Mouse (Mus musculus): Measurements from ENCODE around the gene Prepl. TPM values are rescaled to one million over a fixed set of nuclear protein-coding genes. Genes with fewer than 3 reads are reported as not detected.
A peak's percentile ranks its signal among the peaks of the same experiment; 100 is the strongest.

The Prepl gene
- polyA plus RNA-seq, 1 experiment from 2014 or later: 23.5 TPM

GRCm38 (mm10) chr17:85038311-85038710 is 51.7 kb downstream of the Prepl start:
- no peaks in the 10 kb centered on the region for H3K27me3 ChIP-seq
- WGBS: 78% methylated on average over 4 of the region's 4 CpGs
- no peak for ATAC-seq (replicated peaks; ENCODE audit: insufficient number of reproducible peaks, insufficient read depth, low FRiP score, low read depth)

GRCm38 (mm10) chr17:85037855-85038254 is 52.2 kb downstream of the Prepl start:
- no peak overlapping the region for H3K9ac ChIP-seq
- no peak for ATAC-seq (replicated peaks; ENCODE audit: insufficient number of reproducible peaks, insufficient read depth, low FRiP score, low read depth)
- H3K36me3 ChIP-seq: no peaks in the 10 kb centered on the region
- WGBS: 72% methylated on average over 5 of the region's 5 CpGs
- no peaks in the 10 kb centered on the region for H3K4me1 ChIP-seq (replicated peaks)
- no peak overlapping the region for H3K27ac ChIP-seq
- no peaks in the 10 kb centered on the region for H3K27me3 ChIP-seq
- no peak overlapping the region for H3K4me3 ChIP-seq
- no peaks in the 10 kb centered on the region for H3K9me3 ChIP-seq (replicated peaks)
- no peak overlapping the region for H3K4me2 ChIP-seq

More at GRCm38 (mm10) chr17:85038311-85038710, 51.7 kb downstream of the Prepl start:
- Histone ChIP-seq H3K9ac (no peak overlapping the region), H3K4me1 (replicated peaks) (no peaks in the 10 kb centered on the region), H3K4me3 (no peak overlapping the region), H3K9me3 (replicated peaks) (no peaks in the 10 kb centered on the region), H3K36me3 (no peaks in the 10 kb centered on the region), H3K4me2 (no peak overlapping the region), H3K27ac (no peak overlapping the region)

- no peak overlapping the region for H3K27ac ChIP-seq
- no peaks in the 10 kb centered on the region for H3K27me3 ChIP-seq
- H3K4me1 ChIP-seq (replicated peaks): no peaks in the 10 kb centered on the region
- peak overlapping the region; percentile 21; the same call in 1 of the 2 replicates for H3K4me2 ChIP-seq
- ATAC-seq (replicated peaks; ENCODE audit: insufficient number of reproducible peaks, insufficient read depth, low FRiP score, low read depth): no peak
- no peaks in the 10 kb centered on the region for H3K36me3 ChIP-seq
- no peak overlapping the region for H3K9ac ChIP-seq
- H3K9me3 ChIP-seq (replicated peaks): no peaks in the 10 kb centered on the region
- 46% methylated on average over 11 of the region's 11 CpGs for WGBS
- no peak overlapping the region for H3K4me3 ChIP-seq
These were observed 56.0 kb downstream of the Prepl start for GRCm38 (mm10) chr17:85034068-85034467.

- no peak overlapping the region for H3K27ac ChIP-seq
- H3K4me2 ChIP-seq: no peak overlapping the region
- 81% methylated on average over 3 of the region's 3 CpGs for WGBS
These were observed 57.0 kb downstream of the Prepl start for GRCm38 (mm10) chr17:85033087-85033486.

GRCm38 (mm10) chr17:85030651-85031050 is 59.4 kb downstream of the Prepl start:
- no peaks in the 10 kb centered on the region for H3K27me3 ChIP-seq
- no peak for ATAC-seq (replicated peaks; ENCODE audit: insufficient number of reproducible peaks, insufficient read depth, low FRiP score, low read depth)
- H3K4me3 ChIP-seq: no peak overlapping the region
- no peaks in the 10 kb centered on the region for H3K36me3 ChIP-seq
- H3K4me1 ChIP-seq (replicated peaks): no peaks in the 10 kb centered on the region
- H3K27ac ChIP-seq: no peak overlapping the region
- no peak overlapping the region for H3K4me2 ChIP-seq
- WGBS: 62% methylated on average over 5 of the region's 5 CpGs
- H3K9ac ChIP-seq: no peak overlapping the region
- H3K9me3 ChIP-seq (replicated peaks): no peaks in the 10 kb centered on the region

More at GRCm38 (mm10) chr17:85033087-85033486, 57.0 kb downstream of the Prepl start:
- Histone ChIP-seq H3K4me1 (replicated peaks) (no peaks in the 10 kb centered on the region), H3K9me3 (replicated peaks) (no peaks in the 10 kb centered on the region), H3K27me3 (no peaks in the 10 kb centered on the region), H3K36me3 (no peaks in the 10 kb centered on the region), H3K4me3 (no peak overlapping the region), H3K9ac (no peak overlapping the region)
- no peak for ATAC-seq (replicated peaks; ENCODE audit: insufficient number of reproducible peaks, insufficient read depth, low FRiP score, low read depth)

- H3K36me3 ChIP-seq: no peaks in the 10 kb centered on the region
- H3K4me2 ChIP-seq: no peak overlapping the region
- WGBS: 85% methylated on average over 10 of the region's 10 CpGs
- no peaks in the 10 kb centered on the region for H3K9me3 ChIP-seq (replicated peaks)
- H3K9ac ChIP-seq: no peak overlapping the region
- no peak overlapping the region for H3K4me3 ChIP-seq
- H3K4me1 ChIP-seq (replicated peaks): no peaks in the 10 kb centered on the region
- no peak overlapping the region for H3K27ac ChIP-seq
- H3K27me3 ChIP-seq: no peaks in the 10 kb centered on the region
- ATAC-seq (replicated peaks; ENCODE audit: insufficient number of reproducible peaks, insufficient read depth, low FRiP score, low read depth): no peak
These were observed 61.2 kb downstream of the Prepl start for GRCm38 (mm10) chr17:85028797-85029196.

- Histone ChIP-seq H3K36me3 (no peaks in the 10 kb centered on the region), H3K27me3 (no peaks in the 10 kb centered on the region), H3K27ac (no peak within 1 kb of the TSS), H3K4me2 (no peak within 1 kb of the TSS), H3K9me3 (replicated peaks) (no peaks in the 10 kb centered on the region), H3K9ac (no peak within 1 kb of the TSS), H3K4me1 (replicated peaks) (0 out of 2 replicates have a peak, but pooled peaks cover 2% of the 10 kb centered on the region), H3K4me3 (no peak within 1 kb of the TSS)
- ATAC-seq (replicated peaks; ENCODE audit: insufficient number of reproducible peaks, insufficient read depth, low FRiP score, low read depth): no peak
- 89% methylated on average over 20 of the region's 20 CpGs for WGBS
These were observed 61.8 kb downstream of the Prepl start, which contains the start of gene Slc3a1 for GRCm38 (mm10) chr17:85028093-85028739. Gene Slc3a1 (plus strand): TSS chr17:85028376.

GRCm38 (mm10) chr17:85027247-85027646 is 62.8 kb downstream of the Prepl start:
- H3K4me2 ChIP-seq: no peak overlapping the region
- no peaks in the 10 kb centered on the region for H3K9me3 ChIP-seq (replicated peaks)
- no peak overlapping the region for H3K27ac ChIP-seq
- no peaks in the 10 kb centered on the region for H3K27me3 ChIP-seq
- H3K9ac ChIP-seq: no peak overlapping the region
- no peak for ATAC-seq (replicated peaks; ENCODE audit: insufficient number of reproducible peaks, insufficient read depth, low FRiP score, low read depth)
- H3K4me3 ChIP-seq: no peak overlapping the region
- H3K4me1 ChIP-seq (replicated peaks): 0 out of 2 replicates have a peak, but pooled peaks cover 2% of the 10 kb centered on the region
- WGBS: 83% methylated on average over 3 of the region's 3 CpGs
- no peaks in the 10 kb centered on the region for H3K36me3 ChIP-seq

GRCm38 (mm10) chr17:85026436-85026835 is 63.6 kb downstream of the Prepl start:
- H3K4me1 ChIP-seq (replicated peaks): 0 out of 2 replicates have a peak, but pooled peaks cover 2% of the 10 kb centered on the region
- ATAC-seq (replicated peaks; ENCODE audit: insufficient number of reproducible peaks, insufficient read depth, low FRiP score, low read depth): no peak
- no peaks in the 10 kb centered on the region for H3K36me3 ChIP-seq
- WGBS: 85% methylated on average over 6 of the region's 6 CpGs
- no peaks in the 10 kb centered on the region for H3K27me3 ChIP-seq
- no peak overlapping the region for H3K4me3 ChIP-seq
- no peak overlapping the region for H3K27ac ChIP-seq
- H3K4me2 ChIP-seq: no peak overlapping the region
- H3K9ac ChIP-seq: no peak overlapping the region
- H3K9me3 ChIP-seq (replicated peaks): no peaks in the 10 kb centered on the region

- no peaks in the 10 kb centered on the region for H3K27me3 ChIP-seq
- 0 out of 2 replicates have a peak, but pooled peaks cover 2% of the 10 kb centered on the region for H3K4me1 ChIP-seq (replicated peaks)
- no peaks in the 10 kb centered on the region for H3K36me3 ChIP-seq
- H3K27ac ChIP-seq: no peak overlapping the region
- H3K9me3 ChIP-seq (replicated peaks): no peaks in the 10 kb centered on the region
- WGBS: 89% methylated on average over 6 of the region's 6 CpGs
- H3K4me2 ChIP-seq: no peak overlapping the region
- no peak for ATAC-seq (replicated peaks; ENCODE audit: insufficient number of reproducible peaks, insufficient read depth, low FRiP score, low read depth)
- H3K9ac ChIP-seq: no peak overlapping the region
- H3K4me3 ChIP-seq: no peak overlapping the region
These were observed 64.9 kb downstream of the Prepl start for GRCm38 (mm10) chr17:85025151-85025550.

- Histone ChIP-seq H3K4me2 (no peak overlapping the region), H3K36me3 (no peaks in the 10 kb centered on the region), H3K4me3 (no peak overlapping the region), H3K4me1 (replicated peaks) (0 out of 2 replicates have a peak, but pooled peaks cover 2% of the 10 kb centered on the region), H3K27me3 (no peaks in the 10 kb centered on the region), H3K9me3 (replicated peaks) (no peaks in the 10 kb centered on the region), H3K27ac (no peak overlapping the region), H3K9ac (no peak overlapping the region)
- ATAC-seq (replicated peaks; ENCODE audit: insufficient number of reproducible peaks, insufficient read depth, low FRiP score, low read depth): no peak
- WGBS: 85% methylated on average over 8 of the region's 8 CpGs
These were observed 65.8 kb downstream of the Prepl start for GRCm38 (mm10) chr17:85024237-85024636.

Measured in heart, embryonic 15.5 days (tissue).